Mouse (Mus musculus) G1E (cell line): ENCODE results near the gene Car14.

Experiments
- CTCF ChIP-seq: IDR thresholded peaks from 2 replicates; pipeline ENCODE4 v1.5.1; 2012; ENCODE audit warnings: low read depth, low read length, inconsistent platforms, mixed read lengths
- GATA1 ChIP-seq: IDR thresholded peaks from 2 replicates; pipeline ENCODE4 v1.6.1; 2012; ENCODE audit warnings: borderline replicate concordance, low read length, inconsistent platforms, mixed read lengths
- GATA2 ChIP-seq: IDR thresholded peaks from 2 replicates; pipeline ENCODE4 v1.6.1; 2012; ENCODE audit warnings: low read depth, low read length, inconsistent platforms, borderline replicate concordance
- POLR2AphosphoS5 ChIP-seq: IDR thresholded peaks from 2 replicates; pipeline ENCODE4 v1.6.1; 2012; ENCODE audit warnings: low read depth, low read length, inconsistent platforms; ENCODE audit not compliant: insufficient replicate concordance
- TAL1 ChIP-seq: conservative IDR thresholded peaks from 2 replicates; pipeline ENCODE4 v1.6.1; 2012; ENCODE audit warnings: low read depth, low read length, inconsistent platforms, mixed read lengths

GRCm38 (mm10) chr3:95905940-95906492 is 1.5 kb upstream of the Car14 start:
- TF ChIP-seq CTCF (no peak), TAL1 (no peak), GATA1 (no peak), POLR2AphosphoS5 (no peak), GATA2 (no peak)
